Mouse (Mus musculus) fibroblast of lung, adult 2 months (primary cell): Measurements from ENCODE around the gene Med16.
"Not testable (repeated sequence)": the region's sequence is repeated elsewhere in the genome, so short reads cannot be mapped to it uniquely, and the experiment has no call there.

Experiments used
- DNase-seq: peaks from one replicate; pipeline ENCODE4 v3.0.0-alpha.2; 2011; ENCODE audit warnings: low read depth

Med16 gene

GRCm38 (mm10) chr10:79916808-79917531, 8.2 kb upstream of the Med16 start, which contains the start of gene Kiss1r:
TSS of gene Kiss1r (plus strand) at chr10:79916971.
- DNase-seq: no peak

DNA sequence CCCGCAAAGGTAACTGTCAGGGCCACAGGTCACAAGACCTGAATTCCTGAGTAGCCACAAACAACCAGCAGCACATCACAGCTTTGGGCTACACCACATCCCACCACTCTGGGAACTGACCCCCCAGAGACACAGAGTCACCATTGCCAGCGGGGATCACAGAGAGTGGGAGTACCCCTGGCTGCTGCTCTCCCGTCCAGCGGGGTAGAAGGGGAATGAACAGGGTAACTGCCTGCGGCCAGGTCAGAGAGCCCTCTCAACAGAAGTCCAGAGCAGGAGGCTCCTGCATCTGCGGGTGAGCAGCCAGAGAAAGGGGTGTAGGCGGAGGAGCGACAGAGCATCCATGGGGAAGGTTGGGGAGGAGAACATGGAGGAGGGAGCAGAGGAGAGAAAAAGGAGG, 7.4 kb upstream of the Med16 start:
- no peak for DNase-seq

DNA sequence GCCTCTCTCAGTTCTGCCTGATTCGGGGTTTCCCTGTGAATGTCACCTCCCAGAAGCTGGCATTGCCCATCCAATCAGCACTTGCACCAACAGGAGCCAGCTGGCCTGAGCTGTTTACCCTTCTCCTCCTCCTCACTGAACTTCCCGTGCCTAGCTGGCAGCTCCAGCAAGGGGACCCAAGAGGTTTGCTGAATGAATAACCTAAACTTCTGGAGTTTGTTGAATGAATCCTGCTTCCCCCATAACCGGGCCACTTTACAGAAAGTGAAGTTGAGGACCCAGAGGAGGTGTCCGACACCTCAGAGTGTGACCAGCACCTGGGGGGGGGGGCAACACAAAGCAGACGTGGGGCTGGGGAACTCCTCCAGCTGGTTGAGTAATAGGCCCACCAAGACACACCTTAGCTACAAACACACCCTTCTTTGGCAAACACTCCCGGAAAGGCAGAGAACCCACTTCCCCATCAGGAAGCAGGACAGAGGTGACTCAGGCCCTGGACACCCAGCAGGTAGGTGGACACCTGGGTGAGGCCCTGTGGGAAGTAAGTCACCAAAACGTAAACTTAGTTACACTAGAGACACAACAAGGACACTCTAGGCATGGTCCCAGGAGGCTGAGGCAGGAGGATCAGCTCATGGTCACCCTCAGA, 6.3 kb upstream of the Med16 start:
- DNase-seq: no peak

DNA sequence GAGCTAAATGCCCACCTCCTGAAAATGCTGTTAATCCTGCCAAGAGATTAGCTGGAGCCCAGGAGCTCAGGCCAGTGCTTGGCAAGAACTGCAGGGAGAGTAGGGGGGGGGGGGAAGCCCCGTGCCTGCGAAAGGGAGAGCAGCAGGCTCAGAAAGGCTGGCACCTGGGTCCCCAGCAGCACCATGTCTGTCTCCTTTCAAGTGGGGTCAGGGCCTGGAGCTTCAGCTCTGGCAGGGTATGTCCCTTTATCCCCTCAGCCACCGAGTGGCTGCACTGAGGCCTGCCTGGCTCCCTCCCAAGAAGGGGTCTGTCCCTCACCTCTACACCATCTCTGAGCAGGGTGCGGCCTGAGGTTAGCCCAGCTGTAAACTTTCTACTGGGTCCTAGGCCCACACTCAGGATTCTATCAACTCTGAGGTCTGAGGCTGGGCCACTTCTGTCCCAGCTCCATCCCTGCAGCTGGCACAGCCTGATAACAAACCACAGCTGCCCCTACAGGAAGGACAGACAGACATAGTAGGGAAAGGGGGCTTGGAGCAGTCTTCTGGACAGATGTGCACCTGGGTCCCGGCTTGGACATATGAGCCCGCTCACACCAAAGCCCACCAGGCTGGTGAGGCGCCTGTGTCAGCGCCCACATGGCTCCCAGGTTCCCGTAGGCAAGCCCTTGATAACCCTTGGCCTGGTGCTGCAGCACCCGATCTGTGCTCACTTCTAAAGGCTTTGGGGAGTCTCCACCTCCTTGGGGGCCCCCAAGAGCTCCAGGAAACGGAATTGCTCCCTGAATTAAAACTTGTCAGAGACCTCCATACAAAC, 5.6 kb upstream of the Med16 start:
- no peak for DNase-seq

GRCm38 (mm10) chr10:79912412-79912811, 3.7 kb upstream of the Med16 start:
- no peak for DNase-seq

DNA sequence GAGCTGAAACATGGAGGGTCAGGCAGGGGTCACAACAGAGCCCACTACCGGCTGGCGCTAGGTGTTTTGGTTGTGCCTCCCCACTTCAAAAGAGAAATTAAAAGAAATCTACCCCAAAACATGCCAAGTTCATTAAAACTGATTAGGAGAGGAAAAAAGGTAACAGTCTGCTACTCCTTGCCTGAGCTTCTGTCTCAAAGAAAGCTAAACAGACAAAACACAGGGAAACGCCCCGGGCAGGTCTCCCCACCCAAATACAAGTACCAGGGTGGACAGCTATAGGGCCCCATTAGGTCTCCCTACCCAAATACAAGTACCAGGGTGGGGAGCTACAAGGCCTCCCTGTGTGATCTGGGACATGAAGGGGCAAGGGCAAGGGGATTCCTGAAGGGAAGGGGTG, 1.8 kb upstream of the Med16 start, which contains the start of gene Gm26602:
Gene Gm26602, plus strand, starts transcription at position 301 of the 400 bp plus-strand sequence.
- DNase-seq: no peak

DNA sequence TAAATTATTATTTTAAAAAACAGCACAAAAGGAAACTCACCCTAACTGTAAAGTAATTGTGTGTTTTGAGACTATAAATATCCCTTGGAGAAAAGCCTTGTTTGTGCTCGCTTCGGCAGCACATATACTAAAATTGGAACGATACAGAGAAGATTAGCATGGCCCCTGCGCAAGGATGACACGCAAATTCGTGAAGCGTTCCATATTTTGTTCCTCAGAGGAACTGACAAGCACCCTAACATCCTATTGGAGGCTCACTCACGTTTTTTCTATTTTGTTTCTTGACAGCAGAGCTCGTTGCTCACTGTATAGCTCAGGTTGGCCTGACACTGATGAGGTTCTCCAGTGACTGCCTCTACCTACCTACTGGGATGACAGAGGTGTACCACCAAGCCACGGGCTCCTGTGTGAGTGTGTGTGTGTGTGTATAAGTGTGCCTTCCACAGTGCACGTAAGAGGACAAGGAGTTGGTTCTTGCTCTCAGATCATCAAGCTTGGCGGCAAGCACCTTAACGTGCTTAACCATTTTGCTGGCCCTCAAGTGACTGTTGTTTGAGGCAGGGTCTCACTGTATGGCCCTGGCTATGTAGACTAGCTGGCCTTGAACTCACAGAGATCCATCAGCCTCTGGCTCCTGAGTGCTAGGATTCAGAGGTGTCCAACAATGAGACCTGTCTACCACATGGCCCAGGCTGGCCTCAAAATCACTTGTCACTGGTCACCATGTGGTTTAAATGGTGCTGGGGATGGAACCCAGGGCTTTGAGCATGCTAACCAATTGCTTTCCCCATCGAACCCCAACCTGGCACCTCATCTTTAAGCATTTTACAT, 584 bp upstream of the Med16 start:
- DNase-seq: no peak

GRCm38 (mm10) chr10:79907415-79907814, 1.3 kb downstream of the Med16 start:
- no peak for DNase-seq

GRCm38 (mm10) chr10:79906712-79907111, 2.0 kb downstream of the Med16 start:
- DNase-seq: no peak

- no peak for DNase-seq
Observed at GRCm38 (mm10) chr10:79900951-79901410, 7.7 kb downstream of the Med16 start.

- DNase-seq: no peak
Observed at GRCm38 (mm10) chr10:79897316-79898245, 11.1 kb downstream of the Med16 start.

- DNase-seq: no peak
Observed at GRCm38 (mm10) chr10:79896814-79897213, 11.9 kb downstream of the Med16 start.

GRCm38 (mm10) chr10:79896306-79896705, 12.4 kb downstream of the Med16 start:
- DNase-seq: no peak

DNA sequence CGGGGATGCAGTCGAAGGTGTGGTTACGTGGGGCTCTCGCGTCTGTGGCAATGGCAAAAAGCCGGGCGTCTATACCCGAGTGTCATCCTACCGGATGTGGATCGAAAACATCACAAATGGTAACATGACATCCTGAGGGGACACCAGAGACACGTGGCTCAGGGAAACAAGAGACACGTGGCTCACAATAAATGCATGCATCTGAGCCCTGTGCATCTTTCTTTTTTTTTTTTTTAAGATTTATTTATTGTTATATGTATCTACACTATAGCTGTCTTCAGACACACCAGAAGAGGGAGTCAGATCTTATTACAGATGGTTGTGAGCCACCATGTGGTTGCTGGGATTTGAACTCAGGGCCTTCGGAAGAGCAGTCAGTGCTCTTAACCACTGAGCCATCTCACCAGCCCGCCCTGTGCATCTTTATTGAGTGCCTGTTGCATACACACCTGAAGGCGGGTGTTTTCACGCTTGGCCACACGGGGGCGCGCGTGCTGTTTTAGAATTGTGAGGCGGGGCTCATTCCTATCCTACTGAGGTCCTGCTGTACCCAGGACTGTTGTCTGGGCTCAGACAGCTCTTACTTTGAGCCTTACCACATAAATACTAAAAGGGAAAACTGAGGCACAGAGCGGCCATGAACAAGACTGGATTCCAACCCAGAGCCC, 16.1 kb downstream of the Med16 start:
- DNase-seq: not testable (repeated sequence)

- no peak for DNase-seq
Observed at GRCm38 (mm10) chr10:79890670-79891069, 18.1 kb downstream of the Med16 start, which contains the start of gene Cfd. TSS of gene Cfd (plus strand) at chr10:79890853.

GRCm38 (mm10) chr10:79889386-79889785, 19.3 kb downstream of the Med16 start:
- no peak for DNase-seq

DNA sequence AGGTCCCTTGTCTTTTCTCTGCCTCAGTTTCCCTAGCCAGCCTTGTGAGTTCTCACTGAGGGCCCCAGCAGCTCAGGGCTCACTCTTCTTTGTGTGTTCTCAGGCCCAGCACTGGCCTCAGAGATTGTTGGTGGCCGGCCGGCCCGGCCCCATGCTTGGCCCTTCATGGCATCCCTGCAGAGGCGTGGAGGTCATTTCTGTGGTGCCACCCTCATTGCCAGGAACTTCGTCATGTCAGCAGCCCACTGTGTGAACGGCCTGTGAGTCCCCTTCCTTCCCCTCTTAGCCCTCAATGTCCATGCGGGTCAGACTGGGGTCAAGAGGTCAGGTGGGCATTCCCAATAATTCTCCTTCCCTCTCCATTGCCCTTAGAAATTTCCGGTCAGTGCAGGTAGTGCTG, 22.1 kb downstream of the Med16 start:
- no peak for DNase-seq

DNA sequence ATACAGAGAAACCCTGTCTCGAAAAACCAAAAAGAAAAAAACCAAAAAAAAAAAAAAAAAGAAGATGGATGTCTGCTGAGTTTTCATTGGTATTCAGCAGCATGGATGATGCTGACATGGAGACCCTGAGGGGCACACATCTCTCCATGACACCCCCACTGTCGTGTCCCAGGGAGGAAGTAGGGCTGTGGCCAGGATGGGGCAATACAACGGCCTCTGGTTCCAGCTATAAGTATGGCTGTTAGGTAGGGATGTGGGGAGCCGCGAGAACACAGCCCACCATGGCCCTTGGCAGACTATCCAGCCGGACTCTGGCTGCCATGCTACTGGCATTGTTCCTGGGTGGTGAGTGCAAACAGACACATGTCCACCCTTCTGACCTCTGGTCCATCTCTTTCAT, 22.7 kb downstream of the Med16 start, which contains the start of gene Elane:
Gene Elane, plus strand, starts transcription at position 194 of the 400 bp plus-strand sequence.
- no peak for DNase-seq

GRCm38 (mm10) chr10:79884938-79885337, 23.8 kb downstream of the Med16 start:
- not testable (repeated sequence) for DNase-seq

DNA sequence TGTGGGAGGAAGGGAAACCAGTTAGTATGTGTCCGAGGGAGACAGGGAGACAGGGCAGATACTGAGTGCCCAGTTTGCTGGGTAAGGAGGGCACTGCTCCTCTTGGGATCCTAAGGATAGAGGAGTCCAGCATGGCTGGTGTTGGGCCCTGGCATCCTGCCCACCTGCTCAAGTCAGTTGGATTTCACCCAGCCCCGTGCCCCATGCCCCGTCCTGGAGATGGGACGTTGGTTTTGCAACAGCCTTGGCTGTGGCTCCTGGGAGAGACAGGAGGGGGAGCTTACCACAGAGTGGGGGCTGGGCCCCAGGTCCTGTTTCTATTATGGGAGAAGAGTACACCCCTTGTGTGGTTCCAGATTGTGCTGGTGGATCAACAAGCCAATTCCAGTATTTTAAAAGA, 24.3 kb downstream of the Med16 start:
- DNase-seq: no peak
